Mouse (Mus musculus): ENCODE measurements around the gene Nars2.
"Not testable (repeated sequence)": the region's sequence is repeated elsewhere in the genome, so short reads cannot be mapped to it uniquely, and the experiment has no call there.

Gene Nars2

GRCm38 (mm10) chr7:96951281-96952051, at the start of gene Nars2:
Gene Nars2 (plus strand): TSS chr7:96951505.
- peak; percentile 95 for DNase-seq

GRCm38 (mm10) chr7:96902183-96902582, 49.1 kb upstream of the Nars2 start:
- DNase-seq: no peak

GRCm38 (mm10) chr7:96903088-96903985, 48.0 kb upstream of the Nars2 start:
- DNase-seq: no peak

- no peak for DNase-seq
Measured at GRCm38 (mm10) chr7:96904442-96904841, 46.9 kb upstream of the Nars2 start.

GRCm38 (mm10) chr7:96904936-96905335, 46.4 kb upstream of the Nars2 start:
- DNase-seq: no peak

GRCm38 (mm10) chr7:96905422-96905821, 45.9 kb upstream of the Nars2 start:
- no peak for DNase-seq

GRCm38 (mm10) chr7:96906216-96906615, 45.1 kb upstream of the Nars2 start:
- no peak for DNase-seq

- no peak for DNase-seq
Measured at GRCm38 (mm10) chr7:96907971-96908680, 43.2 kb upstream of the Nars2 start.

- no peak for DNase-seq
Measured at GRCm38 (mm10) chr7:96909856-96910255, 41.4 kb upstream of the Nars2 start.

- no peak for DNase-seq
Measured at GRCm38 (mm10) chr7:96910310-96910960, 40.9 kb upstream of the Nars2 start.

GRCm38 (mm10) chr7:96914031-96914430, 37.3 kb upstream of the Nars2 start:
- peak; percentile 64 for DNase-seq

- DNase-seq: peak; percentile 54
Measured at GRCm38 (mm10) chr7:96915452-96916105, 35.7 kb upstream of the Nars2 start.

GRCm38 (mm10) chr7:96920447-96921095, 30.7 kb upstream of the Nars2 start:
- no peak for DNase-seq

GRCm38 (mm10) chr7:96922927-96923326, 28.4 kb upstream of the Nars2 start:
- no peak for DNase-seq

- DNase-seq: no peak
Measured at GRCm38 (mm10) chr7:96943715-96944377, 7.5 kb upstream of the Nars2 start.

- not testable (repeated sequence) for DNase-seq
Measured at GRCm38 (mm10) chr7:96946501-96946900, 4.8 kb upstream of the Nars2 start.

GRCm38 (mm10) chr7:96952094-96952493, 789 bp downstream of the Nars2 start:
- DNase-seq: no peak

- DNase-seq: no peak
Measured at GRCm38 (mm10) chr7:96959168-96959567, 7.9 kb downstream of the Nars2 start.

GRCm38 (mm10) chr7:96967188-96967587, 15.9 kb downstream of the Nars2 start:
- no peak for DNase-seq

- no peak for DNase-seq
Measured at GRCm38 (mm10) chr7:96970359-96970758, 19.1 kb downstream of the Nars2 start.

Data from cerebellum, adult 9-11 months (tissue).